Mouse (Mus musculus): ENCODE data around the gene Trpm2.
"Not testable (repeated sequence)": the region's sequence is repeated elsewhere in the genome, so short reads cannot be mapped to it uniquely, and the experiment has no call there.

Gene Trpm2

DNA sequence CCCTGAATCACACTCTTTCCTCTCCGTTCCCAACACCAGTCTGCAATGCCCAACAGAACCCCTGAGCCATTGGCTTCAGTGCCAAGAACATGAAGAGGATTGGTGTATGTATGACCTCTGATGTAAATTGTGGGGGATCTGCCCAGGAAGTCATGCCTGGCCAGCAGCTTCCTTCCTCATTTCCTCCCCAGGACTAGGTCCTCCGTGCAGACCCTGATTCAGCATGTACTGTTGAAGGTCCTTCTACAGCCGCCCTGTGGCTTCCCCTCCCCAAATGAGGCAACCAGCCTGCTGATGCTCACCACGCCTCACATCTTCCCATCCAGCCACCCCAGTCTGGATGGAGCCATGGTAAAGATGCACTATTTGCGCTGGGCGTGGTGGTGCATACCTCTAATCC, at the start of gene Trpm2:
TSS of gene Trpm2 (minus strand) at position 83 of the 400 bp plus-strand sequence.
- no peak for DNase-seq (ENCODE audit: low spot score)

DNA sequence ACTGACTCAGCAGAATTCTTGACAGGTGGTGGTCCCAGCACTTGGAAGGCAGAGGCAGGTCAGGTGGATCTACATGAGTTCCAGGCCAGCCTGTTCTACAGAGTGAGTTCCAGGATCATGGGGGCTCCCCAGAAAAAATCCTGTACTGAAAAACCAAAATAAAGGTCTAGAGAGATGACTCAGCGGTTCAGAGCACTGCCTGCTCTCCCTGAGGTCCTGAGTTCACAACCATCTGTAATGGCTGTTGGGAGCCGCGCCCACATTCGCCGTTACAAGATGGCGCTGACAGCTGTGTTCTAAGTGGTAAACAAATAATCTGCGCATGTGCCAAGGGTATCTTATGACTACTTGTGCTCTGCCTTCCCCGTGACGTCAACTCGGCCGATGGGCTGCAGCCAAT, 49.6 kb upstream of the Trpm2 start:
- not testable (repeated sequence) for DNase-seq (ENCODE audit: low spot score)

DNA sequence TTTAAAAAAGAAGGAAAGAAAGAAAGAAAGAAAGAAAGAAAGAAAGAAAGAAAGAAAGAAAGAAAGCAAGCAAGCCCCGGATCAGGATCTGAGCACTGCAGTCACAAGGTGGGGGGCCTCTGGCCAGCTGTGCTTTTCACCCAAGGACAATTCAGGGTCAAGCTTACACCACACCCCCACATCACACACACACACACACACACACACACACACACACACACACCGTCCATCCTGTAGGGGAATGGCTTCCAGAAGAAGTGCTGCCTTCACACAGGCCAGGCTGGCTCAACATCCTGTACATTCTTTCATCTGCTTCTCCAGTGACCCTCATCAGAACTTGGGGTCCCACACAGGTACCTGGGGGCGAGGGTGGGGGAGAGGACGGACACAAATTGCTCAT, 48.9 kb upstream of the Trpm2 start:
- DNase-seq (ENCODE audit: low spot score), result no peak

DNA sequence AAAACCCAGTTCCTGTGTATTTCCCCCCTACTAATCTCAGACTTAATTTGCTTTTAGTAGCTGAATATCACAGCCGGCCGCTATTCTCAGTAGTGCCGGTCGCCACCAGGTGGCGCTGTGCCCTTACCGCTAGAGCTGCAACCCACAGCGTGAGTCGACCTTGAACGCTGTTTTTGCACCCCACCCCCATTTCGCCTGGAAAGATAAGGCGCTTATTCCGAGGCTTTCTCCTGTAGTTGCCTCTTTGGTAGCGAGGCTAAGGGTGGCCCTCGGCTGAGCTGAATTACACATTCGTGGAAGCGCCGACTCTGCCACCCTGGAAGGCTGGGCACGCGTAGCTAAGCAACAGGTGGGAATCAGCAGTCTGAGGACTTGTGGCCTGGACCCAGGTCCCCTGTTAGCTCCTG, 48.4 kb upstream of the Trpm2 start:
- DNase-seq (ENCODE audit: low spot score), result peak; percentile 74

DNA sequence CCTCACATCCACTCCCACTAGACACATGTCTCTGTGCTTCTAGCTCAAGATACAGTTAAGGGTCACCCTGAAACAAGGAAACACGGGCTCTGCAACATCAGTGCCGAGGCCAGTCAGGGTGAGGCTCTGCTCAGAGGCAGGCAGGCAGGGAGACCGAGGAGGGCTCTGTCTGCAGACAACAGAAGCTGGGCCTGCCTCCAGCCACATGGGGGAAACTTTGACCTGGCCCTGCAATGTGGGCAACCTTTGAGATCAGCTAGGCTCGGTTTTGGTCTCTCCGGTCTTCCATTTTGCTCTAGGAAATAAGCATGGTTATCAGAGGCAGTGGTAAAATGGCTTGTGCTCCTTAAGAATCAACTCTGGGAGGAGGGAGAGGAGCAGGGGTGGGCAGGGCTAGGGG, 46.0 kb upstream of the Trpm2 start:
- no peak for DNase-seq (ENCODE audit: low spot score)

DNA sequence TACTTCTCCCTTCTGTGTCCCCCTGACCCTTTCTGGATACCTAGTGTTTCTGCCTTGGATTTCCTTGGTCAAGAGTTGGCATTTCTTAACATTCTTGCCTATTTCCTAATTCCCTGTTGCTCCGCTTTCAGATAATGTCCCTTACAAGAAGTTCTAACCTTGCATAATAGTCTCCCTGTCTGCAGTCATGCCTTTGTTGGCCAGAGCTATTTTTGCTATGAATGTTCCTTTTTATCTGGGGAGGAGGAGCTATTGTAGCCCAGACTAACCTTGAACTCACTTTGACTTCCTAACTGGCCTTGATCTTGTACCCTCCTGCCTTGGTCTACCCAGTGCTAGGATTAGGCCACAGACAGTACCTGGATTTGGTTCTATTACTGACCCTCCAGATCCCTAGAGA, 45.1 kb upstream of the Trpm2 start:
- no peak for DNase-seq (ENCODE audit: low spot score)

DNA sequence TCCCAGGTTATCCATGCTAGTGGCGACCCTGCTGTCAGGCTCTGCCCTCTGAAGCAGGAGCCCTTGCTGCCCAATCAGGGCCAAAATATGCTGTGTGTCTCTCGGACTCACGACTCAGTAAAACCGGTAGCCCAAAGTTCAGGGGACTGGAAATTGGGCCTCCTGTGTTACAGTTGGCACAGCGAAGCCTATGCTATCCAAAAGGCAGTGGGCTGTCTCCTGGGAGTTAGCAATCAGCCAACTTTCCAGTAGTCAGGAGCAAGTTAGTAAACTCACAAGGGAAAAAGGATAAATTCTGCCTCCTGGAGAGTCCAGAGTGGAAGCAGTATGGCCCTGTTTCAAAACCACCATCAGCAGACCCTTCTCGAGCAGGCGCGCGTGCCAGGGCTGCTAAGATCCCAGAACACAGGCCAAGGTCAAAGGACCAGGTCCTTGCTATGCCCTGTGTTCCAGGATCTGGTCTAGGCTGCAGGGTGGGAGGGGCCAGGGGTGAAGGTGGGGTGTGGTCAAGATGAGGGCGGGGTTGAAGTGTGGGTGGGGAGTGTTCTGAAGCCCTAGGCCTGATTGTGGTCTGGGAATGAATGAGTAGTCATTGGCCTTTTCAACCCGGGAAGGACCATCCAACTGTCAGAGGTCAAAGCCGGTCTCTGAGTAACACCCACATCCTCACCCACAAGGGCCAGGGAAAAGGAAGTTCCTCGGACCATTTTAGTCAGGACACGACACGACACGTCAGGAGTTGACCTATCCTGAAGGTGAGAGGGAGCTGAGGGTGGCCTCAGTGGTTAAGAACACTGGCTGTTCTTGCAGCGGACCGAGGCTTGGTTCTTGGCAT, 42.5 kb upstream of the Trpm2 start:
- DNase-seq (ENCODE audit: low spot score), result peak; percentile 25

DNA sequence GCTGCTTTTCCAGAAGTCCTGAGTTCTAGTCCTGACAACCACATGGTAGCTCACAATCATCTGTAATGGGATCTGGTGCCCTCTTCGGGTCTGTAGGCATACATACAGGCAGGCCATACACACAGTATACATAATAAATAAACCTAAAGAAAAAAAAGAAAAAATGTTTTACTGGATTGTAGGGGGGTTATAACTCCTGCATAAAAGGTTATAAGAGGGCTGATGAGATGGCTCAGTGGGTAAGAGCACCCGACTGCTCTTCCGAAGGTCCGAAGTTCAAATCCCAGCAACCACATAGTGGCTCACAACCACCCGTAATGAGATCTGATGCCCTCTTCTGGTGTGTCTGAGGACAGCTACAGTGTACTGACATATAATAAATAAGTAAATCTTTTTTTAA, 40.8 kb upstream of the Trpm2 start:
- DNase-seq (ENCODE audit: low spot score), result not testable (repeated sequence)

DNA sequence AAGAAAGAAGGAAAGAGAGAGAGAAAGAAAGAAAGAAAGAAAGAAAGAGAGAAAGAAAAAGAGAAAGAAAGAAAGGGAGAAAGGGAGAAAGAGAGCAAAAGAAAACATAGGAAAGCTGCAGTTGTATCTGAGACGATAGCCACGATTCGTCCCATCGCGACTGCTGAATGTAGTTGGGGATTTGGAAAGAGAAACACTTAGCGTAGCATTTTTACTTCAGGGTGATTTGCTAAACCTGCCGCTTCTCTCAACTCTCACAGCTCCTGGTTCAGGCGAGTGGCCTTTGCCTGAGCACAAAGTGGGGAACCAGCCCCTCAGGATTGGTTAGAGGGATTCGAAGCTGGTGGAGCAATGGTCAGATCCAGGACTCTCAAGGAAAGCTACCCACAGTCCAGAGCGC, 40.0 kb upstream of the Trpm2 start:
- DNase-seq (ENCODE audit: low spot score), result no peak

DNA sequence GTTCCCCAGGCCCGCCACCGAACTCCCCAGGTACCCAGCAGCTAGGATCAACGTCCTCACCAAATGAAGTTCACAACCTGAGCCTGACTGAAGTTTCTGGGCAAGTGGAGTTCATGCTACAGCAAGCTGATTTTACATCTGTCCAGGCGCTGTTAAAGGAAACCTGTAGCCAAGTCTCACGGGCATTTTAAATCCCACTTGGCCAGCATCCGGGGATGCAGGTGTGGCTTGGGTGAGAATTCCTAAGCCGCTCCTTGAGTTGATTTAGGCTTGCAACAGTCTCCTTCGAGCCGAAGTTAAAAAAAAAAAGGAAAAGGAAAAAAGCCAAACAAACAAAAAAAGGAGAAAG, 39.6 kb upstream of the Trpm2 start, which contains the start of gene Pfkl:
TSS of gene Pfkl (minus strand) at position 139 of the 349 bp plus-strand sequence.
- DNase-seq (ENCODE audit: low spot score), result no peak

DNA sequence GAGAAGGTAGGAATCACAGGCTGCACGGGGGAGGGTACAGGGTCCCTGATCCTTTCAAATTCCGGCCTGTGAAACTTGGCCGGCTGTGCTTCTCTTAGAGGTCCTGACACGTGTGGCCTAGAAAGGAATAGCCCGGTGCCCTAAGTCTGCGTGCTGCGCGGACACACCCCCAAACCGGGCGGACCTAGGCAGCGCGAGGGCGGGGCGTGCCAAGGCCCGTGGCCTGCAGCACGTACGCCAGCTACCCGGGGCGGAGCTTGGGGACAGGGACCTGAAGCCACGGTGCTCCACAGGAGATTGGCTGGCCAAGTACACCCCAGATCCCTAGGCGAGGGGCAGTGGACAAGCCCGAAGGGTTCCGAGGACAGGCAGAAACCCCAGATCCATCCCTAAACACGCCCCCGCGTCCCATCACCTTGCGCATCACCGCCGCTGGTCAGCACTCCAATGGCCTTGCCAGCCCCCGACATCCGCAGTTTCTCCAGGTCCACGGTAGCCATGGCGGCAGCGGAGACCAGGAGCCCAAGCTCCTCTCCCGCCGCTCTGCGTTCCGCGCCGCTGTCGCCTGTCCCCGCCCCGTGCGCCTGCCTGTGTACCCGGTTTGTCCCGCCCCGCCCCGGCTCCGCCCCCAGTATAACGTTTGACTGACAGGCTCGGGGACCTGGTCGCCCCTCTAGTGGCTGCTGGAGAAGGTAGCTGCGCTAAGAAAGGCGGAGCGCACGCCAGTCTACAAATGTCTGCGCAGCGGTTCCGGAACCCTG, 39.0 kb upstream of the Trpm2 start:
- DNase-seq (ENCODE audit: low spot score), result peak; percentile 91

DNA sequence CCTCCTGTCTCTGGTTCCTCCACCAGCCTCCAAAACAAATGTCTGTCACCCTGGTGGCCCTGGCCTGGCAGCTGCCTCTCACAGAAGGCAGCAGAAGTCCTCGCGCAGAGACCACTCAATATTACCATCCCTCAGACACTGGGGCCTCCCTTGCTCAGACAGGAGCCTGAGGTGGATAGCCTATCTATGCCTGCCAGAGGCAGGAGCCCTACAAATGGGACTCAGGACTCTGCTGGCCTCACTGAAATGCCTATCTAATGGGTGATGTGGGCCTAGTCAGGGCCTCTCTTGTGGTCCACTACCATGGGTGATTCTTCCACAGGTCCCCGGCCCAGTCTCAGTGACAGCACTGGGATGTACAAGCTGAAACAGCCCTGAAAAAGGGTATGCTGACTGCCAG, 37.8 kb upstream of the Trpm2 start:
- no peak for DNase-seq (ENCODE audit: low spot score)

DNA sequence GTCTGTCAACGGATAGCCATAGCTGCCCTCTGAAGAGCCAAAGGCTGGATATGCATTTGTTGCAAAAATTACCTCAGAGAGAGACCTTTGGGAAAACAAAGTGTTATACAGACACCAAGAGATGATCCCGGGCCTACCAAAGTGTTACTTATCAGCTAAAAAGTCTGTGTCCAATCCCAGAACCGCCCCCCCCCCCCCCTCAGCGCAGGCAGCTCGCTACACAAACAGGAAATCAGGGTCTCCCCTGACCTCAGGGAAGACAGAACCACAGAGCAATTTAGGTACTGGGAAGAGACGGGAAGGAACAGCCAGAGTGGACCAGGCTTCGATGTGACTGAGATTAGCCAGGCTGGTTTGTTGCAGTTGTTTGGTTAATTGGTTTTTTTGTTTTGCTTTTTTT, 36.8 kb upstream of the Trpm2 start:
- DNase-seq (ENCODE audit: low spot score), result no peak

DNA sequence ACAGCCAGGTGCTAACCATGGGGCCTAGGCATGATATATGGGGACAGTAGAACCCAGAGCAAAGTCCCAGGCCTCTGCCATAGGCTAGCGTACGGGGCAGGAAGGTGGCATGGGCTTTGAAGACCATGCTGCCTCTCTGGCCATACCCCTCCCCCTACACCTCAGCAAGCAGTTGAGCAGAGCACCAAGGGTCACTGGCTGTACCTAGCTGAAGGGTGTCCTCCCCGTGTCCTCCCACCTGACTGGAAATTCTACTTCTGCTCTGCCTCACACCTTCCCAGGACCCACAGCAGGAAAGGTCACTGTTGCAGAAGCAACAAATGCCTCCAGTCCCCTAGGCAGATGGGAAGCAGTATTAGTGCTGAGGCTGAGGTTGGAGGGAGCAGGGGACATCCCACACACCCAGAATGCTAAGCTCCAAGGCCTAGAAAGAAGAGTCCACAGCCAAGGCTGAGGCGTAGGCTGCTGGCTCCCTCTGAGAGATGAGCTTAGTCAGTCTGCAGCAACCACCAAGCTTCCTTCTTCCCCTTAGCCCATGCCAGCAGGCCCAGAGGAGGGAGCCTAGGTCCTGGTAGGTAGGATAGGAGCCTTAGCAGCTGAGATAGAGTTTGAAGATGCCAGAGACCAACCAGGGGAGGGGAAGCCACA, 35.6 kb upstream of the Trpm2 start:
- DNase-seq (ENCODE audit: low spot score), result no peak

DNA sequence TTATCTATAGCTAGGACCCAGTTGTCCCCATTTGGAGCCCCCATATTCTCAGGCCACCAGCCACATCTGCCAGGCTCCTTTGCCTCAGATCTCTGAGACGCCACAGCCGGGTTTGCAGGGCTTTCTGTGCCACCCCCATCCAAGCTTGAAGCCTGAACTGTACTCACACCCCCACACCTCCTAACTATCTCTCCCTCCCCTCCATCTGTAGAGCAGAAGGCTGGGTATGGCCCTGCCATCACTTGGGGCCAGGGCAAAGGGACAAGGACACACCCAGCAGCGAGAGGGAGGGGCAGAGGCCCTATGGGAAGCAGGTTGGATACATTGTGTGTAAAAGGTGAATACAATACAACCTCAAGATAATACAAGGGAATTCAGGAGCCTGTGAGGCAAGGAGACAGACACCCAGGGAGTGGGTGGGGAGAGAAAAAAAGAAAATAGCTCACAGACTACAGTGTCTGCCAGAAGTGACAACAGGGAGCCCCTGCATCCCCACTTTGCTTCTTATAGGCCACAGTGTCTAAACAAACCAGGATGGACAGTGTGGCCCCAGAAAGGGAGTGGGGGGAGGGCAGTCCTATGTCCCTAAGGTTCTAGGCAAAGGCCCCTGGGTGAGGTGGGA, 34.2 kb upstream of the Trpm2 start:
- DNase-seq (ENCODE audit: low spot score), result no peak

DNA sequence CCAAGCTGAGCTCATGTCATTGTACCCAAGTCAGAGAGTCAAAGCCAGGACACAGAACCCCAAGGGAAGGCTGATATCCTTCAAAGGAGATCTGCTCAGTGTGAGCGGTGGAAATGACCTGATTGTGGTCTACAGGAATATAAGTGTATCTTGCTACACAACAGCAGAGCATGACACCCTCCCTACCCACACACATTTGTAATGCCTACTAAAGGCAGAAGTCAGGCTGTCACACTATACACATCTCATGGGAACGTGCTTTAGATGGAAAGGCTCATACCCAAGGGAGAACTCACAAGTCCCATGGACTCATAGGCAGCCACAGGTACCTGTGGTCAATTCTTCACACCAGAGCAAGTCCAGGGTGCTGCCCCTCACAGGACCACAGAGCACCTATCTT, 32.0 kb upstream of the Trpm2 start:
- DNase-seq (ENCODE audit: low spot score), result no peak

DNA sequence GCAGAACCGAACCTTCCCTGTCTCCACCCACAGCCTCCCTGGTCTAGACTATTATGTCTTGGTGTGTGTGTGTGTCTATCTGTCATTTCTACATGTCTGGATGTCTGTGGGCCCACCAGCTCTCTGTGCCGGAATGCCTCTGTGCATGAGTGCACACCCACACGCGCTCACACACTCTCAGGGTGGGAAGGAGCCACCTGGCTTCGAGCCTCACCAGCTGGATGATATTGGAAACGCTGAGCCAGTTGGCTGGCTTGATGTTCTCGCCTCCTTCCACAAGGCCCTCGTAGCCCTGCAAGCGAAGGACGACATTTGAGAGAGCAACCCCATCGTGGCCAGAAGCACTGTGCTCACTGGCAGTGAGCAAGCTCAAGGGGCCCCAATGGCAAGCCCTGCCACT, 31.4 kb upstream of the Trpm2 start:
- DNase-seq (ENCODE audit: low spot score), result no peak

DNA sequence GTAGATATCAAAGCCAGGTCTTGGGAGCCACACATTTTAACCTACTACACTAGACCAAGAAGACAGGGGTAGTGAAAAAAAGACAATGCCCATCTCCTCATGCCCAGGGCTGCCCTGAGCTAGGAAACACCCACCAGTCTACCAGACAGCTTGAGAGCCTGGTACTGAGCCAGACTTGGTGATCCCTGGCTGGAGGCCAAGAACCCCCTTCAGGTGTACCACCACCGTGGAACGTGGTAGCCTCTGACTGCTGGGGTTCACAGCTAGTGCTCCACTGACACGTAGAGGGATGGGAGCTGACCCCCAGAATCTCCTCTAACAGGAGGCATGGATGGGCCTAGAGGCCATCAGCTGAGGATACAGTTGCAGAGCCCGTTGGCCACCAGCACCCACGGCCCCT, 29.8 kb upstream of the Trpm2 start:
- DNase-seq (ENCODE audit: low spot score), result no peak

DNA sequence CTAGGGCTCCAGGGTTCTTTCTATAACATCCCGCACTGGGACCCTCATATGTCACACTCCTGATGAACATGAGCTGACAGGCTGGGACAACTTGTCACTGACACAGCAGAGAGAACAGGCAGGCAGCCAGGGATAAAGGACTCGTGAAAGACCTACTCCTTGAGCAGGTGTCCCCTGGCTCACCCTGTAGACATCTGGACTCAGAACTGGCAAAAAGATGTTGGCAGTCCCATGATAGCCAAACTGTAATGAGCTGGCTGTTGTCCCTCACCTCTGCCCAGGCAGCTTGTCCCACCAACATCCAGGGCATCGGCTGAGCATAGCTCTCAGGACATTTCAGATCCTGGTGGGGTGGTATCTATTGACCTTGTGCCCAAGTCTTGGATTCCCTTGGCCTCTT, 25.3 kb upstream of the Trpm2 start:
- no peak for DNase-seq (ENCODE audit: low spot score)

DNA sequence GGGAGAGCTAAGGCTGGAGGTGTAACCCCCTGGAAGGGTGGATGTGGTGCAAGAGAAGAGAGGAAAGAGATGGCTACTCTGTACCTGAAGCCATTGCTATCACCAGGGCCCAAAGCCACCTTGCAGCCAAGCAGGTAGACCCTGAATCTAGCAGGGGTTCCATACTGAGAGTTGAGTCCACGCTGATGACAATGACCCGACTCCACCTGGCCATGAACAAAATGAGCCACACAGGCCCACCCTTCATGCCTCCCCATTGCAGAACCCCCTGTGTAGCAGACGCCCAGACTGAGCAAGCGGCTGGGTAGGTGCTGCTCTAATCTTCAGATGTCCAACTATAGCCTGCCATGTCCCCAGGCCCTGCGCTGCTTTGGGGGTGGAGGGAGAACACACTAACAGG, 15.4 kb upstream of the Trpm2 start:
- no peak for DNase-seq (ENCODE audit: low spot score)

DNA sequence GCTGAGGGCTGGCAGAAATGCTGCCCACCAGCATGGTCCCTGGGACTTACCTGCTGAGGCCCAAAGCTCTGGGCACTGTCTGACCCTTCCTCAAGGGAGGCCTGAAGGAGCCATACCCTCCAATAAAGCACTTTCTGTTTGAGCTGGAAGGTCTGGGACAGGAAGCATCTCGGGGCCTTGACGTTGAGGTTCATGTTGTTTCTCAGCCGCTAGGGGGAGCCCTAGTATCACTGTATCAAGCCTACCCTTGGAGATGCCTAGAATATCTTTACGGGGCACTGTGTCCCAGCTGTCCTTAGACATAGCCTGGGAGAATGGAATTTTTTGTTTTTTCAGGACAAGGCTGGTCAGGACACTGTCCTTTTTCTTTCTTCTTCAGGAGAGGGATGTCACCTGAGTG, 14.3 kb upstream of the Trpm2 start:
- peak; percentile 51 for DNase-seq (ENCODE audit: low spot score)
